In the genomic region with DNA sequence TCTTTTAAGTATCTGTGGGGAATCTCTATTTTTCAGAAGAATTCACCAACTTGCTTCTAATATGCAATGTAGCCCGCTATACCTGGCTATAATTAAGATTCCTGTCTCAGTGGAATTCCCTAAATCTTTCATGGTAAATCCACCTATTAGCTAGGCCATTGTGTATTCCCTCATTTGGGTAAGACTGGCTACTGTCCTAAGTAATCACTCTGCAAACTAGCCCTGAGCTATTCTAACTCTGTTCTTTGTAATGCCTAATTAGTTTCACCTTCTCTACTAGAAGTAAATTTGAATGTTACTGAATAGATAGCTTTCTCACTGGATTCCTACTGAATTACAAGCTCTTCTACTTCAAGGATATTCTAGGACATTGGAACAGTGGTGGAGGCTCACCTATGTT, we compare ENCODE assay signal across 46 mouse cellular contexts. TPM values are rescaled to one million over a fixed set of nuclear protein-coding genes. Genes with fewer than 3 reads are reported as not detected.
"Had no signal": no experiment of that assay in that cellular context is flagged by ENCODE, and none has a peak within 500 bp of the region (broad histone marks: within the 10 kb centered on the region; RNA-seq: fewer than 3 reads in every experiment).

No protein-coding gene starts in this region.

- H3K4me1 ChIP-seq: limb, embryonic 10.5 days; limb, embryonic 12.5 days; limb, embryonic 13.5 days; limb, embryonic 15.5 days; liver, embryonic 12.5 days; liver, embryonic 13.5 days; liver, embryonic 15.5 days; lung, embryonic 15.5 days; megakaryocyte, embryonic 14.5 days; midbrain, embryonic 10.5 days; midbrain, embryonic 12.5 days; midbrain, embryonic 13.5 days; midbrain, embryonic 15.5 days; neural tube, embryonic 12.5 days had no signal

- DNase-seq: left cerebral cortex, postnatal 4 days; liver; liver, embryonic 13.5 days; liver, postnatal 0 days; lung, adult 18-20 months; lung, adult 2 months; lung, embryonic 14.5 days; lung, postnatal 10 days; lung, postnatal 14 days; lung, postnatal 36 days; lung, postnatal 4 days; midbrain, embryonic 14.5 days had no signal

- H3K9ac ChIP-seq: limb, embryonic 12.5 days; limb, embryonic 13.5 days; limb, embryonic 15.5 days; liver, embryonic 12.5 days; liver, embryonic 13.5 days; liver, embryonic 14.5 days; liver, embryonic 15.5 days; liver, postnatal 0 days; lung, embryonic 14.5 days; lung, embryonic 15.5 days; midbrain, embryonic 12.5 days; midbrain, embryonic 13.5 days; midbrain, embryonic 15.5 days; neural tube, embryonic 12.5 days had no signal

- H3K27me3 ChIP-seq: limb, embryonic 12.5 days; limb, embryonic 13.5 days; limb, embryonic 15.5 days; liver, embryonic 12.5 days; liver, embryonic 13.5 days; liver, embryonic 15.5 days; lung, embryonic 15.5 days; megakaryocyte, embryonic 14.5 days; midbrain, embryonic 12.5 days; midbrain, embryonic 13.5 days; midbrain, embryonic 15.5 days; neural tube, embryonic 12.5 days had no signal

- H3K36me3 ChIP-seq: limb, embryonic 10.5 days; limb, embryonic 12.5 days; limb, embryonic 13.5 days; limb, embryonic 15.5 days; liver, embryonic 12.5 days; liver, embryonic 13.5 days; liver, embryonic 15.5 days; lung, embryonic 15.5 days; midbrain, embryonic 10.5 days; midbrain, embryonic 12.5 days; midbrain, embryonic 13.5 days; midbrain, embryonic 15.5 days; neural tube, embryonic 12.5 days had no signal

- H3K4me3 ChIP-seq: limb, embryonic 10.5 days; limb, embryonic 12.5 days; limb, embryonic 13.5 days; limb, embryonic 15.5 days; liver, embryonic 12.5 days; liver, embryonic 13.5 days; liver, embryonic 15.5 days; lung, embryonic 15.5 days; megakaryocyte, embryonic 14.5 days; midbrain, embryonic 10.5 days; midbrain, embryonic 12.5 days; midbrain, embryonic 13.5 days; midbrain, embryonic 15.5 days; myocyte; neural tube, embryonic 12.5 days had no signal

- H3K9me3 ChIP-seq: liver, embryonic 15.5 days had no signal

- H3K27ac ChIP-seq: limb, embryonic 10.5 days; limb, embryonic 12.5 days; limb, embryonic 13.5 days; limb, embryonic 15.5 days; liver, embryonic 12.5 days; liver, embryonic 13.5 days; liver, embryonic 14.5 days; liver, embryonic 15.5 days; lung, embryonic 15.5 days; macrophage; midbrain, embryonic 10.5 days; midbrain, embryonic 12.5 days; midbrain, embryonic 13.5 days; midbrain, embryonic 15.5 days; neural tube, embryonic 12.5 days had no signal

- H3K4me2 ChIP-seq: limb, embryonic 12.5 days; limb, embryonic 13.5 days; limb, embryonic 15.5 days; liver, embryonic 11.5 days; liver, embryonic 12.5 days; liver, embryonic 13.5 days; liver, embryonic 15.5 days; lung, embryonic 14.5 days; lung, embryonic 15.5 days; midbrain, embryonic 11.5 days; midbrain, embryonic 12.5 days; midbrain, embryonic 13.5 days; midbrain, embryonic 15.5 days; neural tube, embryonic 12.5 days had no signal

- ATAC-seq: liver, embryonic 12.5 days; liver, postnatal 0 days; lung, postnatal 0 days; midbrain, embryonic 13.5 days; midbrain, embryonic 15.5 days had no signal

RNA-seq across cellular contexts. Expression of gene Scgb2b24, which starts 49.2 kb away (rescaled TPM):
- total RNA-seq: left cerebral cortex, postnatal 10 days; left cerebral cortex, postnatal 14 days; left cerebral cortex, postnatal 25 days; left cerebral cortex, postnatal 36 days; left cerebral cortex, postnatal 4 days; liver, adult 2 months; megakaryocyte progenitor cell, adult 5-6 weeks; megakaryocyte, adult 5-6 weeks; megakaryocyte-erythroid progenitor cell, adult 5-6 weeks; midbrain, postnatal 0 days; monocyte, adult 5-6 weeks had no signal
- polyA plus RNA-seq: limb, embryonic 10.5 days; limb, embryonic 11.5 days; limb, embryonic 12.5 days; limb, embryonic 13.5 days; limb, embryonic 14.5 days; limb, embryonic 15.5 days; liver, adult 2 months; liver, embryonic 11.5 days; liver, embryonic 12.5 days; liver, embryonic 13.5 days; liver, embryonic 14.5 days; liver, embryonic 15.5 days; liver, embryonic 16.5 days; liver, postnatal 0 days; lung, adult 2 months; lung, embryonic 14.5 days; lung, embryonic 15.5 days; lung, embryonic 16.5 days; lung, postnatal 0 days; macrophage; midbrain, embryonic 10.5 days; midbrain, embryonic 11.5 days; midbrain, embryonic 12.5 days; midbrain, embryonic 13.5 days; midbrain, embryonic 14.5 days; midbrain, embryonic 15.5 days; midbrain, postnatal 0 days; myocyte; neural tube, embryonic 11.5 days; neural tube, embryonic 12.5 days had no signal

RNA-seq across cellular contexts. Expression of gene Scgb1b24, which starts 53.7 kb away (rescaled TPM):
- total RNA-seq: left cerebral cortex, postnatal 10 days; left cerebral cortex, postnatal 14 days; left cerebral cortex, postnatal 25 days; left cerebral cortex, postnatal 36 days; left cerebral cortex, postnatal 4 days; liver, adult 2 months; megakaryocyte progenitor cell, adult 5-6 weeks; megakaryocyte, adult 5-6 weeks; megakaryocyte-erythroid progenitor cell, adult 5-6 weeks; midbrain, postnatal 0 days; monocyte, adult 5-6 weeks had no signal
- polyA plus RNA-seq: limb, embryonic 10.5 days; limb, embryonic 11.5 days; limb, embryonic 12.5 days; limb, embryonic 13.5 days; limb, embryonic 14.5 days; limb, embryonic 15.5 days; liver, adult 2 months; liver, embryonic 11.5 days; liver, embryonic 12.5 days; liver, embryonic 13.5 days; liver, embryonic 14.5 days; liver, embryonic 15.5 days; liver, embryonic 16.5 days; liver, postnatal 0 days; lung, adult 2 months; lung, embryonic 14.5 days; lung, embryonic 15.5 days; lung, embryonic 16.5 days; lung, postnatal 0 days; macrophage; midbrain, embryonic 10.5 days; midbrain, embryonic 11.5 days; midbrain, embryonic 12.5 days; midbrain, embryonic 13.5 days; midbrain, embryonic 14.5 days; midbrain, embryonic 15.5 days; midbrain, postnatal 0 days; myocyte; neural tube, embryonic 11.5 days; neural tube, embryonic 12.5 days had no signal
